Mouse (Mus musculus) inflammation-experienced regulatory T-cells, adult 6 months (primary cell): ENCODE data around the gene Chn2. TPM values are rescaled to one million over a fixed set of nuclear protein-coding genes. Genes with fewer than 3 reads are reported as not detected.

Source experiments
- ATAC-seq: one replicate; pipeline ENCODE4 v1.8.0; 2017
- polyA plus RNA-seq, 3 experiments: library from polyadenylated mRNA; unstranded; fragments of 100-300 nt; shearing (Covaris generic); gene quantifications; one replicate each; pipeline ENCODE4 v1.2.1; 2017

Gene Chn2
- polyA plus RNA-seq, 3 experiments from 2014 or later, result 8.4 to 14.5 (median 9.5) TPM

- no peak for ATAC-seq
Observed at GRCm38 (mm10) chr6:54248354-54249252, 209.2 kb downstream of the Chn2 start.

- ATAC-seq, result no peak
Observed at GRCm38 (mm10) chr6:54251401-54252191, 212.2 kb downstream of the Chn2 start.

GRCm38 (mm10) chr6:54253206-54253605, 213.9 kb downstream of the Chn2 start:
- no peak for ATAC-seq

GRCm38 (mm10) chr6:54253881-54254280, 214.5 kb downstream of the Chn2 start:
- ATAC-seq, result no peak

- ATAC-seq, result no peak
Observed at GRCm38 (mm10) chr6:54254759-54255158, 215.4 kb downstream of the Chn2 start.

- no peak for ATAC-seq
Observed at GRCm38 (mm10) chr6:54255321-54255720, 216.0 kb downstream of the Chn2 start.

- no peak for ATAC-seq
Observed at GRCm38 (mm10) chr6:54256397-54256796, 217.0 kb downstream of the Chn2 start.

GRCm38 (mm10) chr6:54257552-54257951, 218.2 kb downstream of the Chn2 start:
- ATAC-seq, result no peak

GRCm38 (mm10) chr6:54258462-54258861, 219.1 kb downstream of the Chn2 start:
- ATAC-seq, result no peak

GRCm38 (mm10) chr6:54262732-54263131, 223.4 kb downstream of the Chn2 start:
- ATAC-seq, result no peak

GRCm38 (mm10) chr6:54263890-54264289, 224.5 kb downstream of the Chn2 start:
- ATAC-seq, result no peak

GRCm38 (mm10) chr6:54264537-54264936, 225.2 kb downstream of the Chn2 start:
- no peak for ATAC-seq

- ATAC-seq, result no peak
Observed at GRCm38 (mm10) chr6:54265384-54265783, 226.0 kb downstream of the Chn2 start.

- no peak for ATAC-seq
Observed at GRCm38 (mm10) chr6:54272556-54273378, 233.4 kb downstream of the Chn2 start.

- ATAC-seq, result no peak
Observed at GRCm38 (mm10) chr6:54273379-54273730, 234.0 kb downstream of the Chn2 start.

- no peak for ATAC-seq
Observed at GRCm38 (mm10) chr6:54277234-54277633, 237.9 kb downstream of the Chn2 start.

GRCm38 (mm10) chr6:54277828-54278227, 238.5 kb downstream of the Chn2 start:
- no peak for ATAC-seq

GRCm38 (mm10) chr6:54278613-54279012, 239.3 kb downstream of the Chn2 start:
- no peak for ATAC-seq

- no peak for ATAC-seq
Observed at GRCm38 (mm10) chr6:54279391-54279790, 240.0 kb downstream of the Chn2 start.

GRCm38 (mm10) chr6:54280248-54280647, 240.9 kb downstream of the Chn2 start:
- no peak for ATAC-seq

- no peak for ATAC-seq
Observed at GRCm38 (mm10) chr6:54283299-54283698, 243.9 kb downstream of the Chn2 start.

- ATAC-seq, result no peak
Observed at GRCm38 (mm10) chr6:54284167-54284711, 244.9 kb downstream of the Chn2 start.

GRCm38 (mm10) chr6:54286813-54287212, 247.5 kb downstream of the Chn2 start:
- ATAC-seq, result no peak
